Mouse (Mus musculus): ENCODE measurements around the gene Capn10. TPM values are rescaled to one million over a fixed set of nuclear protein-coding genes. Genes with fewer than 3 reads are reported as not detected.

Gene Capn10
- polyA plus RNA-seq (2012; rRNA removed) (34.9 and 39.4 TPM in 2 replicates), polyA plus RNA-seq (2014; fragmentation: Nextera tagmentation; extraction: Ambion mirVana) (23.2 and 28.6 TPM in 2 replicates)

DNA sequence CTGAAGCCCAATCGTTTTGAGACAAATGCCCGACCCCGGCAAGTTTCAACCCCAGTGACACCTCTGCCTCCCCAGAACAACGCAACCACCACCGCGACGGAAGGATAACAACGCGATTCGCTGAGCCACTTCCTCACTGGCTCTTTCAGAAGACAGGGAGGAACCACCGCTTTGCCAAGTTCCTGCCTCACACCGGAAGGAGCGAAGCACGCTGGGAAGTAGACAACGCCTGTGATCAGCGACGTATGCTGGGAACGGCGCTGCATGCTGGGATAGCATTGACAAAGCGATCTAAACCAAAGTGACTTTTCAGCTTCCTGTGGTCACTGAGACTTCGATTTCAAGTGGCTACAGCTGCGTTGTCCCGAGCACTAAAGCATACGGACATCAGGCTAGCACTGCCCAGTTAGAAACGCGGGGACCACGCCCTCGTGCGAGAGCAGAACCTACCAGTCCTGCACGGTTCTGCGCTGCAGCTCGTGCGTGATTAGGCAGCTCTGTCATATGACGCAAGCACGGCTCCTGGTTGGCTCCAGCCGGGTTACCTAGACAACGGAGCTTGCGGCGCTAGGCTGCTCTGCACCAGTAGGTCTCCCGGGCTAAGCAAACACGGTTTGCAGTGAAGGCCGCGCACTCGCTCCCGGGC lies at the start of gene Capn10:
Capn10 (plus strand) TSS at position 195 of the 646 bp plus-strand sequence.
- Histone ChIP-seq H3K27ac (replicated peaks; ENCODE audit: low read depth, low read length) (peak within 1 kb of the TSS; percentile 96), H3K9me3 (ENCODE audit: control insufficient read depth, low read length) (peaks cover 7% of the 10 kb centered on the region; the same call in 1 of the 2 replicates), H3K27me3 (ENCODE audit: control insufficient read depth, insufficient read depth, low read length) (no peaks in the 10 kb centered on the region), H3K9ac (ENCODE audit: low read depth, low read length, severe bottlenecking) (peak within 1 kb of the TSS; percentile 70), H3K4me2 (replicated peaks; ENCODE audit: low read depth, low read length, severe bottlenecking) (peak within 1 kb of the TSS; percentile 92), H3K4me1 (ENCODE audit: control insufficient read depth, insufficient read depth, low read length) (peaks cover 13% of the 10 kb centered on the region), H3K4me3 (replicated peaks; ENCODE audit: low read length) (peak within 1 kb of the TSS; percentile 83), H3K36me3 (ENCODE audit: control insufficient read depth, insufficient read depth, low read length) (peaks cover 16% of the 10 kb centered on the region)
- ATAC-seq (ENCODE audit: low FRiP score, low read depth) (peak; percentile 100), DNase-seq (ENCODE audit: low spot score) (peak; percentile 98)
- peak; percentile 59; the same call in 1 of the 2 replicates for TF ChIP-seq POLR2A (IDR thresholded peaks at IDR 0.05; ENCODE audit: borderline replicate concordance, extremely low read depth, insufficient read depth, insufficient read length)
- WGBS: 1% methylated on average over 45 of the region's 45 CpGs

DNA sequence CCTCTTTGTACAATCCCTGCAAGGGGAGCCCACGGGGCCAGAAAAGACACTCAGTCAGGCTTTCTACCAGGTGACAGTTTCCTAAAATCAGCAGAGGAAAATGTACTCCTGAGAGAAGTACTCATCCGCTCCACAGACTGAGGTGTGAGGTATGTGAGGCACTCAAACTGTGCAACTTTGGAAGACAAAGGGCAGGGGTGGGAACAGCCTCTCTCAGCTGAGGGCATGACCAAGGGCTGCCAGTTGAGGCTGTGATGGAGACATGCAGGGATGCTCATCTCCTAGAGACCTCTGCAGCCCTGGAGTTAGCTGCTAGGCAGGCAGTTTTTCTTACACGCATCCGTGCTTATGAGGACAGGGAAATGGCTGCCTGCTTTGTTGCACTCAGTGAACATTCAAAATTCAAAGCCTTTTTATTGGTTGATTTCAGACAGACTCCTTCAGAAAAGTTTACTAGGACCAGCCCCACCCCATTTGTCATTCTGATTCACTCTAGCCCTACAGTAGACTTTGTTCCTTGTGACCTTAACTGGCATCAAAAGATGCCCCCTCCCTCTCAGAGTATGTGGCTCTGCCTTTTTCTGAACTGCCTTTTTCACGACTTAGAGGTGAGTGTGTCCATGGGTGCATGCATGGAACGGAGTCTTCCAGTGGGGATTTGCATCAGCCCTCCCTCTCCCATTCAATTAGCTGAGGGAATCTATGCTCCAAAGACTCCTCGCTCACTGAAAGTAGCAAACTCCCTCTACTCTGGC lies 45.1 kb upstream of the Capn10 start:
- no peak overlapping the region for H3K27ac ChIP-seq (replicated peaks; ENCODE audit: low read depth, low read length)
- no peak overlapping the region for H3K4me2 ChIP-seq (replicated peaks; ENCODE audit: low read depth, low read length, severe bottlenecking)
- no peaks in the 10 kb centered on the region for H3K36me3 ChIP-seq (ENCODE audit: control insufficient read depth, insufficient read depth, low read length)
- TF ChIP-seq POLR2A (IDR thresholded peaks at IDR 0.05; ENCODE audit: borderline replicate concordance, extremely low read depth, insufficient read depth, insufficient read length): no peak
- DNase-seq (ENCODE audit: low spot score) (no peak), ATAC-seq (ENCODE audit: low FRiP score, low read depth) (no peak)
- no peak overlapping the region for H3K4me3 ChIP-seq (replicated peaks; ENCODE audit: low read length)
- no peaks in the 10 kb centered on the region for H3K4me1 ChIP-seq (ENCODE audit: control insufficient read depth, insufficient read depth, low read length)
- no peak overlapping the region for H3K9ac ChIP-seq (ENCODE audit: low read depth, low read length, severe bottlenecking)
- no peaks in the 10 kb centered on the region for H3K9me3 ChIP-seq (ENCODE audit: control insufficient read depth, low read length)
- 73% methylated on average over 7 of the region's 7 CpGs for WGBS
- no peaks in the 10 kb centered on the region for H3K27me3 ChIP-seq (ENCODE audit: control insufficient read depth, insufficient read depth, low read length)

- H3K27ac ChIP-seq (replicated peaks; ENCODE audit: low read depth, low read length): no peak overlapping the region
- no peak for ATAC-seq (ENCODE audit: low FRiP score, low read depth)
- no peak overlapping the region for H3K4me3 ChIP-seq (replicated peaks; ENCODE audit: low read length)
- H3K4me2 ChIP-seq (replicated peaks; ENCODE audit: low read depth, low read length, severe bottlenecking): no peak overlapping the region
- H3K4me1 ChIP-seq (ENCODE audit: control insufficient read depth, insufficient read depth, low read length): no peaks in the 10 kb centered on the region
- H3K27me3 ChIP-seq (ENCODE audit: control insufficient read depth, insufficient read depth, low read length): no peaks in the 10 kb centered on the region
- no peaks in the 10 kb centered on the region for H3K36me3 ChIP-seq (ENCODE audit: control insufficient read depth, insufficient read depth, low read length)
- TF ChIP-seq POLR2A (IDR thresholded peaks at IDR 0.05; ENCODE audit: borderline replicate concordance, extremely low read depth, insufficient read depth, insufficient read length): no peak
- no peak overlapping the region for H3K9ac ChIP-seq (ENCODE audit: low read depth, low read length, severe bottlenecking)
- no peaks in the 10 kb centered on the region for H3K9me3 ChIP-seq (ENCODE audit: control insufficient read depth, low read length)
- WGBS: 79% methylated on average over 3 of the region's 3 CpGs
- no peak for DNase-seq (ENCODE audit: low spot score)
Observed at GRCm38 (mm10) chr1:92892791-92893190, 41.4 kb upstream of the Capn10 start.

GRCm38 (mm10) chr1:92893896-92894295 lies 40.3 kb upstream of the Capn10 start:
- WGBS: 82% methylated on average over 3 of the region's 3 CpGs
- Histone ChIP-seq H3K4me1 (ENCODE audit: control insufficient read depth, insufficient read depth, low read length) (no peaks in the 10 kb centered on the region), H3K4me2 (replicated peaks; ENCODE audit: low read depth, low read length, severe bottlenecking) (no peak overlapping the region), H3K27me3 (ENCODE audit: control insufficient read depth, insufficient read depth, low read length) (no peaks in the 10 kb centered on the region), H3K4me3 (replicated peaks; ENCODE audit: low read length) (no peak overlapping the region), H3K9me3 (ENCODE audit: control insufficient read depth, low read length) (no peaks in the 10 kb centered on the region), H3K36me3 (ENCODE audit: control insufficient read depth, insufficient read depth, low read length) (no peaks in the 10 kb centered on the region), H3K27ac (replicated peaks; ENCODE audit: low read depth, low read length) (no peak overlapping the region), H3K9ac (ENCODE audit: low read depth, low read length, severe bottlenecking) (no peak overlapping the region)
- DNase-seq (ENCODE audit: low spot score) (no peak), ATAC-seq (ENCODE audit: low FRiP score, low read depth) (no peak)
- TF ChIP-seq POLR2A (IDR thresholded peaks at IDR 0.05; ENCODE audit: borderline replicate concordance, extremely low read depth, insufficient read depth, insufficient read length): no peak

- H3K4me1 ChIP-seq (ENCODE audit: control insufficient read depth, insufficient read depth, low read length): no peaks in the 10 kb centered on the region
- DNase-seq (ENCODE audit: low spot score): peak; percentile 84
- H3K9ac ChIP-seq (ENCODE audit: low read depth, low read length, severe bottlenecking): no peak overlapping the region
- 17% methylated on average over 3 of the region's 3 CpGs for WGBS
- no peaks in the 10 kb centered on the region for H3K27me3 ChIP-seq (ENCODE audit: control insufficient read depth, insufficient read depth, low read length)
- TF ChIP-seq POLR2A (IDR thresholded peaks at IDR 0.05; ENCODE audit: borderline replicate concordance, extremely low read depth, insufficient read depth, insufficient read length): no peak
- peak; percentile 70; the same call in 1 of the 2 replicates for ATAC-seq (ENCODE audit: low FRiP score, low read depth)
- H3K4me3 ChIP-seq (replicated peaks; ENCODE audit: low read length): no peak overlapping the region
- no peak overlapping the region for H3K27ac ChIP-seq (replicated peaks; ENCODE audit: low read depth, low read length)
- no peaks in the 10 kb centered on the region for H3K36me3 ChIP-seq (ENCODE audit: control insufficient read depth, insufficient read depth, low read length)
- no peaks in the 10 kb centered on the region for H3K9me3 ChIP-seq (ENCODE audit: control insufficient read depth, low read length)
- H3K4me2 ChIP-seq (replicated peaks; ENCODE audit: low read depth, low read length, severe bottlenecking): no peak overlapping the region
Observed at GRCm38 (mm10) chr1:92895089-92895488, 39.1 kb upstream of the Capn10 start.
